Mouse (Mus musculus): Measurements from ENCODE around the gene Gipc2. TPM values are rescaled to one million over a fixed set of nuclear protein-coding genes. Genes with fewer than 3 reads are reported as not detected.
"Not testable (repeated sequence)": the region's sequence is repeated elsewhere in the genome, so short reads cannot be mapped to it uniquely, and the experiment has no call there.

Gene Gipc2
- polyA plus RNA-seq, 1 experiment from 2014 or later: 12.3 TPM

DNA sequence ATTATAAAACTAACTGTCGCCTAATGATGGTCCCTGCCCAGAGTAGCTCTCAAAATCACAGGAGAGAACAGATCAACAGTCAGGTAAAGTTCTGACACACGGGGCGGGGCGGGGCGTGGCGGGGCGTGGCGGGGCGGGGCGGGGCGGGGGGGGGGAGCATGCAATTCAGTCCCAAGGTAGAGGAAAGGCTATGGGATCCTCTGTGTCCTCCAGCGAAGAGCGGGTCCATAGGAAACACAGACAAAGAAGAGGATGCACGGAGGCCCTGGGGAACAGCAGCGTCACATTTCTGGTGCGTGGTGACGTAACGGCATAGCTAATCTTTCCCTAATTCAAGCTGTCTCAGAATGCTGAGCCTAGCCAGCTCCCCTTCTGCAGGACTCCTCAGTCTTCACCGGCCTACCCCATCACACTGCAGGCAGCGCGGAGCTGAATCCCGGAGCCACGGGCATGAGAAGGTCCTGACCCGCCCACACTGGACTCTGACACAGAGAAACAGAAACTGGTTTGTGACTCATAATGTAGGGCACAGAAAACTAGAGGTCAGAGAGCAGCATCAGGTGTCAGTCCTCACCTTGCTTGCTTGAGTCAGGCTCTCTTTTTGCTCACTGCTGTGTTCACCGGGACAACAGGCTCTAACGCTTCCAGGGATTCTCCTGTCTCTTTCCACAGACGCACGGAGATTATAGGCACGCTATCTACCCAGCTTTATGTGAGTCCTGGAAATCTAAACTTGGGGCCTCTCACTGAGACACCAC lies 14.1 kb downstream of the Gipc2 start:
- WGBS: 65% methylated on average over 28 of the region's 29 CpGs
- ATAC-seq (ENCODE audit: low read depth): no peak
- H3K27ac ChIP-seq (ENCODE audit: low read length): no peak overlapping the region

DNA sequence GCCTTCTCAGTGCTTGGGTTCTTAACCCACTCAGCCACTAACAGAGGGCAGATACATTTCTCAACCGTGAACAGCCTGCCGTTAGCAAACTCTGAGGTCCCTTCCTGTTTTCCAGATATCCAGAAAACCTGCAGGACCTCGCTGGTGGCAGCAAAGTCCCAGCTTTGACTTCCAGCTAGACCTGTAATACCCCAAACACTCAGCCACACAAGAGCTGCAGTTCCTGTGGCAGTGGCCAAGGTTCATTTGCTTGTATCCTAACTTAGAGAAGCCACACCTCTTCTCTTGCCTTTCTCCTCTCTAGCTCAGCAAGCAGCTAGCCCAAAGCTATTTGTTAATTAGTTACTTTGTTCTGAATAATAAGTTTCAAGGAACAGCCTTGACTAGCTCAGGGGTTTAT lies 16.2 kb downstream of the Gipc2 start:
- no peaks in the 10 kb centered on the region for H3K27me3 ChIP-seq (ENCODE audit: control insufficient read depth, insufficient read depth, low read depth, low read length)
- no peak overlapping the region for H3K27ac ChIP-seq (ENCODE audit: low read length)
- ATAC-seq (ENCODE audit: low read depth): no peak
- no peak overlapping the region for H3K4me3 ChIP-seq (ENCODE audit: low read length)
- no peaks in the 10 kb centered on the region for H3K36me3 ChIP-seq (ENCODE audit: control insufficient read depth, insufficient read depth, low read length)
- WGBS: 33% methylated on average over 3 of the region's 3 CpGs
- no peak overlapping the region for H3K4me2 ChIP-seq (ENCODE audit: low read depth, low read length)
- H3K9me3 ChIP-seq (ENCODE audit: control insufficient read depth, low read length): no peaks in the 10 kb centered on the region
- H3K4me1 ChIP-seq (replicated peaks; ENCODE audit: control insufficient read depth, insufficient read depth, low read length): peaks cover 10% of the 10 kb centered on the region
- no peak overlapping the region for H3K9ac ChIP-seq (ENCODE audit: low read length)

More for the DNA sequence above, 14.1 kb downstream of the Gipc2 start:
- H3K4me1 ChIP-seq (replicated peaks; ENCODE audit: control insufficient read depth, insufficient read depth, low read length): peaks cover 10% of the 10 kb centered on the region
- no peak overlapping the region for H3K9ac ChIP-seq (ENCODE audit: low read length)
- peak overlapping the region; percentile 32 for H3K4me2 ChIP-seq (ENCODE audit: low read depth, low read length)
- no peaks in the 10 kb centered on the region for H3K9me3 ChIP-seq (ENCODE audit: control insufficient read depth, low read length)
- H3K27me3 ChIP-seq (ENCODE audit: control insufficient read depth, insufficient read depth, low read depth, low read length): no peaks in the 10 kb centered on the region
- H3K4me3 ChIP-seq (ENCODE audit: low read length): no peak overlapping the region; the same call in 1 of the 2 replicates
- no peaks in the 10 kb centered on the region for H3K36me3 ChIP-seq (ENCODE audit: control insufficient read depth, insufficient read depth, low read length)

DNA sequence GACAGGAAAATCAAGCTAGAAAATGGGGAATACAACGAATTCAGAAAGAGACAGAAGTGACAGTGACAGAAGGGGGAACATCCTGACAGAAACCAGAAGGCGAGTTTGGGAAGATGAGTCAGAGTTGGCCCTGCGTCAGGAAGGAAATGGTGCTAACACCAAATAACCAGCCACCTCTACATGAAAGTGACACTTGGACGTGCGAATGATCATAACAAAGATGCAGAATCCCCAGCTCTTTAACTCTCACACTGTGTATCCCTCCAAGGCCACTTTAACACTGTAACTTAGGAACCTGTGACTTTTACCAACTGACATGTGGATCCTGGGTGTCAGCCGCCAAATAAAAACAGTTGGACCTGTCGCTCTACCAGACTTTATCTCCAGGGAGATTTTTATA lies 16.6 kb downstream of the Gipc2 start:
- Histone ChIP-seq H3K27me3 (ENCODE audit: control insufficient read depth, insufficient read depth, low read depth, low read length) (no peaks in the 10 kb centered on the region), H3K9me3 (ENCODE audit: control insufficient read depth, low read length) (no peaks in the 10 kb centered on the region), H3K4me3 (ENCODE audit: low read length) (no peak overlapping the region), H3K4me2 (ENCODE audit: low read depth, low read length) (no peak overlapping the region), H3K27ac (ENCODE audit: low read length) (no peak overlapping the region), H3K36me3 (ENCODE audit: control insufficient read depth, insufficient read depth, low read length) (no peaks in the 10 kb centered on the region), H3K4me1 (replicated peaks; ENCODE audit: control insufficient read depth, insufficient read depth, low read length) (peaks cover 10% of the 10 kb centered on the region), H3K9ac (ENCODE audit: low read length) (no peak overlapping the region)
- ATAC-seq (ENCODE audit: low read depth): no peak
- 42% methylated on average over 7 of the region's 7 CpGs for WGBS

DNA sequence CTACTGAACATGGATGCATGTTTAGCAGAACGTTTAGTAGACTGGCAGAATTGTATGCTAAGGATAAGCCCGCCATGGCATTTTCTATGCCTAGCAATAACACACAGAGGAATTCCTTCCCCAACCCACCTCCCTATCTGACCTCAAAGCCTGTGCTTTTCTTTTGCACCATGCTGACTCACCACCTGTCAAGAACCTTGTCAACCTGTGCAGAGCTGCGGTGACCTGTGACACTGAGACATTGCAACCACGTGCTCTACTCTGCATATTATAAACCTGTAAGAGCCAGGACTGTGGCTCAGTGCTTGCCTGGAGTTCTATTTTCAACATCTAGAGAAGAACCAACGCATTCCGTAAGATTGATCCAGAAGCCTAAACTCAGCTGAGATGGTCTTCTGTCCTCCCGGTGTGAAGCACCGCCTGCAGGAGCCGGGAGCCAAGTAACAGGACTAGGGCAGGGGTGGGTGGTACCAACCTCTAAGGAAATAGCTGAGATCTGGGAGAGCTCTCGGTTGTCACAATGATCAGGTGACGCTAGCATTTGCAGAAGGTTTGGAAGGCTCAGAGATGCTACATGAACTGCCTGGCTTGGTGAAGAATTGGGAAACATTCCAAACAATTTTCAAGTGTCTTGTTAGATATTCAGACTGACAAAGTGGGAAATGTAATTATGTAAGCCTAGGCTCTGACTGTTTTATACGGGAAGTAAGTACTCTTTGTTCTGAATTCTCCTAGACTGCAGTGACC lies 18.8 kb downstream of the Gipc2 start:
- 57% methylated on average over 12 of the region's 12 CpGs for WGBS
- ATAC-seq (ENCODE audit: low read depth): no peak
- Histone ChIP-seq H3K36me3 (ENCODE audit: control insufficient read depth, insufficient read depth, low read length) (no peaks in the 10 kb centered on the region), H3K4me2 (ENCODE audit: low read depth, low read length) (no peak overlapping the region), H3K27me3 (ENCODE audit: control insufficient read depth, insufficient read depth, low read depth, low read length) (no peaks in the 10 kb centered on the region), H3K9ac (ENCODE audit: low read length) (no peak overlapping the region), H3K4me3 (ENCODE audit: low read length) (no peak overlapping the region), H3K4me1 (replicated peaks; ENCODE audit: control insufficient read depth, insufficient read depth, low read length) (peaks cover 15% of the 10 kb centered on the region), H3K9me3 (ENCODE audit: control insufficient read depth, low read length) (no peaks in the 10 kb centered on the region), H3K27ac (ENCODE audit: low read length) (no peak overlapping the region)

DNA sequence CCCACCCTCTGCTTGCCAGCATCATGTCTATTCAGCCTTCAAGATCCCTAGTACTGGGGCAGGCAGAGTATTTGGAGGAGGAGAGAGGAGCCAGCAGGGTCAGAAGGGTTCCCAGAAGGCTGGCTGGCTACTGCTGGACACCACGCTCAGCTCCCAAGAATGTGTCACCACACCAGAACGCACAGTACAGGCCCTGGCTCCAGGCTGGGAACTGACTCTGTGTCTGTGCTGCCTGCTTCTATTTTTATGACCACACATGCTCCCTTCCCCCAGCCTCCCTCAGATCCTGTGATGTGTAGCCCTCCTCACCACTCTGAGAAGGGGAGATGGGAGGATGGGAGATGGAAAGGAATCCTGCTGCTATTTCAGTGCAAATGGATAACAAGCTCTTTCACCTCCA lies 20.8 kb downstream of the Gipc2 start:
- Histone ChIP-seq H3K4me3 (ENCODE audit: low read length) (no peak overlapping the region), H3K36me3 (ENCODE audit: control insufficient read depth, insufficient read depth, low read length) (no peaks in the 10 kb centered on the region), H3K9ac (ENCODE audit: low read length) (no peak overlapping the region), H3K27ac (ENCODE audit: low read length) (0 out of 2 replicates have a peak overlapping the region, but pooled peaks have one; percentile 30), H3K4me1 (replicated peaks; ENCODE audit: control insufficient read depth, insufficient read depth, low read length) (peaks cover 15% of the 10 kb centered on the region), H3K4me2 (ENCODE audit: low read depth, low read length) (no peak overlapping the region), H3K27me3 (ENCODE audit: control insufficient read depth, insufficient read depth, low read depth, low read length) (no peaks in the 10 kb centered on the region), H3K9me3 (ENCODE audit: control insufficient read depth, low read length) (no peaks in the 10 kb centered on the region)
- 41% methylated on average over 2 of the region's 2 CpGs for WGBS
- ATAC-seq (ENCODE audit: low read depth): peak; percentile 97

DNA sequence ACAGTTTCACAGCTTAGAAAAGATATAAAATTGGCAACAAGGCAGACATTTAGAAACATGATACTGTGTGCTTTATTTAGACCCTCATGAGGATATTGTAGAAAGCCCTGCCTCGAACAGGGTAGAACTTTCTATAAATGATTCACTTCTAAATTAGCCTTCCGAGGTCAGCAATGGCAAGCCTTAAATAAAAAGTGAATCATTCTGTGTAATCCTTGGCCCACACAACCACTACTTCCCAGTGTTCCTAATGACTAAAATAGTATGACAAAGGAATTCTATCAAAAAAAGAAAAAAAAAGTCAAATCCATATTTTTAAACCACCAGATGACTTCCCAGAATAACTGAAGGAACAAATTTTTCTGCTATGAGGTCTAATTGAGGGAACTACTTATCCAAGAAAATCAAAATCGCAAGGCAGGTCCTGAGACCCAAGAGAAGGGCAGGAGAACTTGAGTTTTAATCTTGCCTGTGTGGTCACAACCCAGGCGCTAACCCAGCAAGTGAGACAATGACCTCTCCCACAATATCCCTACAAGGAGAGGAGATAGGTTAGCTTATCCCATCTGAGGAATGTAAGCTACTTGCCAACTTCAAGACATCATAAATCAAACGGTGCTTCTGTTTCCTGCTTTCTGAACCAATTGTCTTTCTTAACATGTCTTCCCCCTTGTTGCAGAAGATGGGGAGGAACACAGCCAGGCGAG lies 22.9 kb downstream of the Gipc2 start:
- no peak overlapping the region for H3K4me2 ChIP-seq (ENCODE audit: low read depth, low read length)
- H3K36me3 ChIP-seq (ENCODE audit: control insufficient read depth, insufficient read depth, low read length): no peaks in the 10 kb centered on the region
- no peak overlapping the region for H3K4me3 ChIP-seq (ENCODE audit: low read length)
- WGBS: 46% methylated on average over 6 of the region's 6 CpGs
- H3K9ac ChIP-seq (ENCODE audit: low read length): no peak overlapping the region
- H3K9me3 ChIP-seq (ENCODE audit: control insufficient read depth, low read length): no peaks in the 10 kb centered on the region
- H3K27me3 ChIP-seq (ENCODE audit: control insufficient read depth, insufficient read depth, low read depth, low read length): no peaks in the 10 kb centered on the region
- peak overlapping the region; percentile 26; the same call in 1 of the 2 replicates for H3K27ac ChIP-seq (ENCODE audit: low read length)
- ATAC-seq (ENCODE audit: low read depth): peak; percentile 37; the same call in 1 of the 2 replicates
- H3K4me1 ChIP-seq (replicated peaks; ENCODE audit: control insufficient read depth, insufficient read depth, low read length): peaks cover 11% of the 10 kb centered on the region; the same call in 1 of the 2 replicates

DNA sequence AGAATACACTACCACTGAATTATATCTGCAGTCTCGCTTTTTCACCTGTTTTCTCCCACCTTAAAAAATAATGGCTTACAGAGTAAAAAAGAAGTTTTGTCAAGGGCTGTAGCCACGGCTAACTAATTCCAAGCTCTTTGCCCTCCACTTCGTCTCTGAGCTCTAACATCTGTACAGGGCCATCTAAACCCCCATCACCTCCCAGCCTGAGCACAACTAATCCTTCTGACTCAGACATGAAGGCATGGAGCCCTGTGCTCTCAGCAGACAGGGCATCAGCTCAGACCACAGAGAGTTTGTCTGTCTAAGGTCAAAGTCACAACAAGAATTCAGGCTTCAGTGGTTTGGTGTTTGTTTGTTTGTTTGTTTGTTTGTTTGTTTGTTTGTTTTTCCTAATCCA lies 23.9 kb downstream of the Gipc2 start:
- 64% methylated on average over 3 of the region's 3 CpGs for WGBS
- H3K27me3 ChIP-seq (ENCODE audit: control insufficient read depth, insufficient read depth, low read depth, low read length): no peaks in the 10 kb centered on the region

DNA sequence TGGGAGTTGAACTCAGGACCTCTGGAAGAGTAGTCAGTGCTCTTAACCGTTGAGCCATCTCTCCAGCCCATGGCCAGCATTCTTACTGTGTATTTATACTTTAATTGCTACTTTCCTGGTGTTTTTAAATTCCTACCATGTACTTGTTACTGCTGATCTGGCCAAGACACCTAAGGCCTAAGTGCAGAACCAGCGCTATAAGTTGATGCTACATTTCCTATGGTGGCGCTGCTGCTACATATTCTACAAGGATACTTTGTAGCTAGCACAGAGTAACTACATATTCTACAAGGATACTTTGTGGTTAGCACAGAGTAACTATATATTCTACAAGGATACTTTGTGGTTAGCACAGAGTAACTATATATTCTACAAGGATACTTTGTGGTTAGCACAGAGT lies 26.7 kb downstream of the Gipc2 start:
- H3K4me1 ChIP-seq (replicated peaks; ENCODE audit: control insufficient read depth, insufficient read depth, low read length); H3K27me3 ChIP-seq (ENCODE audit: control insufficient read depth, insufficient read depth, low read depth, low read length); H3K4me3 ChIP-seq (ENCODE audit: low read length); ATAC-seq (ENCODE audit: low read depth); H3K4me2 ChIP-seq (ENCODE audit: low read depth, low read length); H3K27ac ChIP-seq (ENCODE audit: low read length); H3K36me3 ChIP-seq (ENCODE audit: control insufficient read depth, insufficient read depth, low read length); H3K9ac ChIP-seq (ENCODE audit: low read length); H3K9me3 ChIP-seq (ENCODE audit: control insufficient read depth, low read length): not testable (repeated sequence)
- 82% methylated on average over 3 of the region's 3 CpGs for WGBS

More for the DNA sequence above, 23.9 kb downstream of the Gipc2 start:
- Histone ChIP-seq H3K4me2 (ENCODE audit: low read depth, low read length) (no peak overlapping the region), H3K4me1 (replicated peaks; ENCODE audit: control insufficient read depth, insufficient read depth, low read length) (peaks cover 5% of the 10 kb centered on the region; the same call in 1 of the 2 replicates), H3K9ac (ENCODE audit: low read length) (no peak overlapping the region), H3K36me3 (ENCODE audit: control insufficient read depth, insufficient read depth, low read length) (no peaks in the 10 kb centered on the region), H3K4me3 (ENCODE audit: low read length) (no peak overlapping the region), H3K27ac (ENCODE audit: low read length) (no peak overlapping the region), H3K9me3 (ENCODE audit: control insufficient read depth, low read length) (no peaks in the 10 kb centered on the region)
- ATAC-seq (ENCODE audit: low read depth): no peak

DNA sequence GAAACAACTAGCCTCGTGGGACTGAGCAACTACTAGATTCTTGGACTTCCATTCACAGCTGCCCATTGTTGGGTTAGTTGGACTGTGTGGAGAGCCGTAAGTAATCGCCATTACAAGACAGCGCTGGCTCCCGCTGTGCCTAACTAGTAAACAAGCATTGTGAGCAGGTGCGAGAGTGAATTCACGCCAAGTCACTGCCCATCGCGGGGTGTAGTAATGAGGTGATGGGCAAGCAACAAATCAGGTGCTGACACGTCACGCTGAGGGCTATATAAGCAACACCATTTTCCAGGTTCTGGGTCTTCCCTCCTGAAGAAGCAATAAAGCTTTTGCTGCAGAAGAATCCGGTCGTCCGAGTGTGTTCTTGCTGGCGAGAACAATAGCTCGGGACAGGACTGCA lies 29.9 kb downstream of the Gipc2 start:
- 78% methylated on average over 16 of the region's 16 CpGs for WGBS
- H3K27me3 ChIP-seq (ENCODE audit: control insufficient read depth, insufficient read depth, low read depth, low read length); ATAC-seq (ENCODE audit: low read depth); H3K27ac ChIP-seq (ENCODE audit: low read length); H3K4me1 ChIP-seq (replicated peaks; ENCODE audit: control insufficient read depth, insufficient read depth, low read length); H3K36me3 ChIP-seq (ENCODE audit: control insufficient read depth, insufficient read depth, low read length); H3K4me2 ChIP-seq (ENCODE audit: low read depth, low read length); H3K4me3 ChIP-seq (ENCODE audit: low read length); H3K9ac ChIP-seq (ENCODE audit: low read length); H3K9me3 ChIP-seq (ENCODE audit: control insufficient read depth, low read length): not testable (repeated sequence)

Data from lung, embryonic 16.5 days (tissue).